ENCODE assay signal across 9 mouse cellular contexts in genomic region chr2:144525856-144526255, GRCm38 (mm10). TPM values are rescaled to one million over a fixed set of nuclear protein-coding genes. Genes with fewer than 3 reads are reported as not detected.
DNase-seq lines count a peak whose midpoint lies in the region; ATAC-seq lines count a peak whose summit lies in the region.
"Had no signal": no experiment of that assay in that cellular context is flagged by ENCODE, and none has a peak within 500 bp of the region (broad histone marks: within the 10 kb centered on the region; RNA-seq: fewer than 3 reads in every experiment).

No protein-coding gene starts in this region.

- H3K36me3 ChIP-seq in neural tube, embryonic 13.5 days = peaks cover 17% of the 10 kb centered on the region

- peaks cover 31% of the 10 kb centered on the region for H3K4me1 ChIP-seq in neural tube, embryonic 13.5 days (replicated peaks)

- peak overlapping the region; percentile 92 for H3K9ac ChIP-seq in neural tube, embryonic 13.5 days
- H3K9ac ChIP-seq: heart, embryonic 15.5 days had no signal

- H3K27ac ChIP-seq in neural tube, embryonic 13.5 days (replicated peaks) = no peak overlapping the region
- H3K27ac ChIP-seq: heart, embryonic 15.5 days had no signal

- H3K4me2 ChIP-seq in neural tube, embryonic 13.5 days = peak overlapping the region; percentile 96

- no peaks in the 10 kb centered on the region for H3K9me3 ChIP-seq in neural tube, embryonic 13.5 days
- H3K9me3 ChIP-seq: heart, embryonic 15.5 days had no signal

- H3K27me3 ChIP-seq in neural tube, embryonic 13.5 days = 0 out of 2 replicates have a peak, but pooled peaks cover 6% of the 10 kb centered on the region

- DNase-seq in frontal cortex, postnatal 10 days (ENCODE audit: low spot score in 2 of 2) = peak; percentile 22 to 28
- DNase-seq in frontal cortex, postnatal 14 days (ENCODE audit: low spot score in 2 of 2) = no peak
- peak; percentile 2 to 4 for DNase-seq in B cell, adult 2 months
- DNase-seq in cerebellum, postnatal 36 days = peak; percentile 13 to 24
- DNase-seq in spleen, postnatal 4 days (ENCODE audit: low spot score in 2 of 2) = no peak
- DNase-seq in layer of hippocampus, postnatal 14 days (ENCODE audit: low spot score in 2 of 2) = no peak
- no peak for DNase-seq in lung, adult 18-20 months

- H3K4me3 ChIP-seq in neural tube, embryonic 13.5 days = peak overlapping the region; percentile 95; the same call in 1 of the 2 replicates
- H3K4me3 ChIP-seq: heart, embryonic 15.5 days had no signal

- no peak for ATAC-seq in neural tube, embryonic 13.5 days (ENCODE audit: low read depth)

- WGBS in neural tube, embryonic 13.5 days = 48% methylated on average over 10 of the region's 10 CpGs

RNA-seq across cellular contexts. Expression of gene Dzank1, which starts 1.4 kb away (rescaled TPM):
- 9.7 and 12.9 TPM in 2 replicates for polyA plus RNA-seq in neural tube, embryonic 13.5 days (2015; fragmentation: Nextera tagmentation; extraction: Ambion mirVana)
- 100 to 1,000 TPM; 107 to 108 TPM for total RNA-seq in layer of hippocampus, postnatal 14 days (2021)

RNA-seq across cellular contexts. Expression of gene Polr3f, which starts 1.7 kb away (rescaled TPM):
- polyA plus RNA-seq in neural tube, embryonic 13.5 days (2015; fragmentation: Nextera tagmentation; extraction: Ambion mirVana) = 27.4 and 28.4 TPM in 2 replicates
- 10 to 100 TPM; 24.5 to 24.6 TPM for total RNA-seq in layer of hippocampus, postnatal 14 days (2021)

RNA-seq across cellular contexts. Expression of gene Rbbp9, which starts 24.8 kb away (rescaled TPM):
- 62.1 and 64.9 TPM in 2 replicates for polyA plus RNA-seq in neural tube, embryonic 13.5 days (2015; fragmentation: Nextera tagmentation; extraction: Ambion mirVana)
- 10 to 100 TPM; 24.1 to 27.8 TPM for total RNA-seq in layer of hippocampus, postnatal 14 days (2021)

RNA-seq across cellular contexts. Expression of gene Sec23b, which starts 30.2 kb away (rescaled TPM):
- polyA plus RNA-seq in neural tube, embryonic 13.5 days (2015; fragmentation: Nextera tagmentation; extraction: Ambion mirVana) = 75.2 and 75.6 TPM in 2 replicates
- total RNA-seq in layer of hippocampus, postnatal 14 days (2021) = 10 to 100 TPM; 49.5 to 51.0 TPM

Comparison
In these comparisons a context has a peak if more than half of its experiments do, and no peak if none do; other contexts are left out.
1. DNase-seq: peak in frontal cortex, postnatal 10 days (2 of 2), B cell, adult 2 months (2 of 2) and cerebellum, postnatal 36 days (2 of 2); none in frontal cortex, postnatal 14 days (0 of 2), spleen, postnatal 4 days (0 of 2), layer of hippocampus, postnatal 14 days (0 of 2) and lung, adult 18-20 months (0 of 2).